Mouse (Mus musculus) heart, adult 2 months (tissue): ENCODE data around the gene Pard6b. TPM values are rescaled to one million over a fixed set of nuclear protein-coding genes. Genes with fewer than 3 reads are reported as not detected.
A peak's percentile ranks its signal among the peaks of the same experiment; 100 is the strongest.

Experiments used
- DNase-seq, 2 experiments: peaks; one replicate each; pipeline ENCODE4 v3.0.0; 2021
- H3K27ac ChIP-seq: fragments of 200-600 bp; 2 replicates; pipeline ENCODE4 v1.8.1; 2022
- H3K27me3 ChIP-seq: fragments of 200-500 bp; 2 replicates; pipeline ENCODE4 v1.6.1; 2012; ENCODE audit warnings: mild to moderate bottlenecking, low read length, inconsistent platforms, mixed read lengths; ENCODE audit not compliant: control insufficient read depth, insufficient read depth
- H3K36me3 ChIP-seq: fragments of 200-500 bp; 2 replicates; pipeline ENCODE4 v1.6.1; 2012; ENCODE audit warnings: low read length, inconsistent platforms; ENCODE audit not compliant: control insufficient read depth, insufficient read depth
- H3K4me1 ChIP-seq: fragments of 200-500 bp; 2 replicates; pipeline ENCODE4 v1.6.1; 2011; ENCODE audit warnings: low read length; ENCODE audit not compliant: control insufficient read depth, insufficient read depth
- H3K4me3 ChIP-seq: fragments of 200-600 bp; 2 replicates; pipeline ENCODE4 v1.8.1; 2022
- H3K79me2 ChIP-seq: fragments of 200-500 bp; replicated peaks from 2 replicates; pipeline ENCODE4 v1.6.1; 2012; ENCODE audit warnings: mild to moderate bottlenecking, inconsistent platforms, low read length, moderate library complexity, mixed read lengths; ENCODE audit not compliant: control insufficient read depth, insufficient read depth
- H3K9ac ChIP-seq: fragments of 200-500 bp; 2 replicates; pipeline ENCODE4 v1.6.1; 2012; ENCODE audit warnings: low read depth, mild to moderate bottlenecking, control low read depth, inconsistent platforms, low read length, mixed read lengths
- CTCF ChIP-seq: fragments of 200-600 bp; IDR thresholded peaks from 2 replicates; pipeline ENCODE4 v1.8.1; 2022; ENCODE audit warnings: antibody characterized with exemption, mild to moderate bottlenecking, moderate library complexity
- EP300 ChIP-seq: fragments of 200-500 bp; IDR thresholded peaks from 2 replicates; pipeline ENCODE4 v1.6.1; 2011; ENCODE audit warnings: low read depth, low read length, control low read depth; ENCODE audit not compliant: insufficient read depth
- POLR2A ChIP-seq: fragments of 200-500 bp; IDR thresholded peaks from 2 replicates; pipeline ENCODE4 v1.6.1; 2011; ENCODE audit warnings: mild to moderate bottlenecking, low read depth, low read length, control low read depth; ENCODE audit not compliant: insufficient read depth
- WGBS: fragments of 180-500 bp; shearing (Covaris S2); methylation state at CpG from one replicate; pipeline ENCODE4 v1.1.7; 2018; 5-methylcytosine and 5-hydroxymethylcytosine counted together
- intact Hi-C: fragments of 180-260 bp; cut with DNase I; formaldehyde crosslinking; loops from one replicate; pipeline ENCODE4 v1.15.1; 2025
- polyA plus RNA-seq: library from polyadenylated mRNA; depleted of rRNA; stranded (reverse); fragments of >200 nt; gene quantifications from 2 replicates; pipeline ENCODE4 v1.2.3, GENCODE M21; 2012
- total RNA-seq, 2 experiments: library from RNA; stranded (reverse); gene quantifications; 2 replicates each; pipeline ENCODE4 v1.2.3; 2021

Pard6b gene
- total and polyA plus RNA-seq, 3 experiments, result 2.0 to 2.4 (median 2.2) TPM

DNA sequence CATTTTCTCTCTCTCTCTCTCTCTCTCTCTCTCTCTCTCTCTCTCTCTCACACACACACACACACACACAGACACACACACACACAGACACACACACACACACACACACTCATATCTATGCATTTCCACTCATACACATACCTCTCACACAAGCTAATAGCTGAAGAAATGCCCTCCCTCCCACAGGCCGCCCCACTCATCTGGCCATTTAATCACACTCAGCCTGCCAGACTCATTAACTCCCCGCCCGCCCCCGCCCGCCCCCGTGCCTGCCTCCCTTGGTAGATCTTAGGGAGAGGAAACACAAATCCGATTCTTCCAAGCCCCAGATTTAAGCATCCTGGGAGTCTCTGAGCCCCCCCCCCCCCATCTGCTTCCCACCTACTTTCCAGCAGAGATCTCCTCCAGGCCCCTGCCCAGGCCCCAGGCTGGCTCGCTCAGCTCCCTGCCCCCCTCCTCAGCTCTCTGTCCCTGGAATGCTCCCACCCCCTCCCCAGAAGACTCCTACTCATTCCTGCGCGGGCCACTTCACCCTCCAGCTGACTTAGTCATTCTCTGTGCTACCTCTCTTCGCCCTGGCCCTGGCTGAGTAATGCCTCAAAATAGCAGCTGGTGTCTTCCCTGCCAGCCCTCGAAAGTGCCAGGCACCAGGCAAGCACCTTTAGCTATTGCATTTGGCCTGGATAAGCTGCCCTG lies 8.2 kb upstream of the Pard6b start:
- Histone ChIP-seq H3K9ac (no peak overlapping the region), H3K4me1 (peaks cover 1% of the 10 kb centered on the region; the same call in 1 of the 2 replicates), H3K36me3 (no peaks in the 10 kb centered on the region), H3K27ac (peak overlapping the region; percentile 33; the same call in 1 of the 2 replicates), H3K27me3 (no peaks in the 10 kb centered on the region), H3K79me2 (no peaks in the 10 kb centered on the region), H3K4me3 (no peak overlapping the region)
- peak; percentile 57 to 77 for DNase-seq
- WGBS, result 10% methylated on average over 11 of the region's 12 CpGs
- intact Hi-C loops, result no loop called here
- TF ChIP-seq CTCF (no peak), POLR2A (peak; percentile 29; the same call in 1 of the 2 replicates)

DNA sequence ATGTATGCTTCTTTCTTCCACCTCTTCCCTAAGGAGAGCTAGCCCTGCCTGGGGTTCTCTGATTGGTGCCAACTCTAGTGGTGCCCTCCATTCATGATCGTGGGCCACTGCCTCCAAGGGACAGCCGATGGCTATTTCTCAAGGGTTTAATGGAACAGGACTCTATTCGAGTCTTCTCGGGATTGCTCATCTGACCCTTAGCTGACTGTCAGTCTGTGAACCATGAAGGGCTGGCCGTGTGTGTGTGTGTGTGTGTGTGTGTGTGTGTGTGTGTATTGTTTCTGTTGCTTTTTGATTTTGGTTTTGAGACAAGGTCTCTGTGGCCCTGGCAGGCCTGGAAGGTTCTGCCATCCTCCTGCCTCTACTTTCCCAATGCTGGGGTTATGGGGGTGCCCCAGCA lies 7.1 kb upstream of the Pard6b start:
- H3K9ac ChIP-seq, result no peak overlapping the region
- intact Hi-C loops, result no loop called here
- no peak for DNase-seq
- H3K4me3 ChIP-seq, result no peak overlapping the region
- no peaks in the 10 kb centered on the region for H3K27me3 ChIP-seq
- 79% methylated on average over 5 of the region's 5 CpGs for WGBS
- H3K27ac ChIP-seq, result no peak overlapping the region
- H3K36me3 ChIP-seq, result no peaks in the 10 kb centered on the region
- peaks cover 1% of the 10 kb centered on the region; the same call in 1 of the 2 replicates for H3K4me1 ChIP-seq
- TF ChIP-seq POLR2A (no peak), EP300 (no peak), CTCF (no peak)
- no peaks in the 10 kb centered on the region for H3K79me2 ChIP-seq

DNA sequence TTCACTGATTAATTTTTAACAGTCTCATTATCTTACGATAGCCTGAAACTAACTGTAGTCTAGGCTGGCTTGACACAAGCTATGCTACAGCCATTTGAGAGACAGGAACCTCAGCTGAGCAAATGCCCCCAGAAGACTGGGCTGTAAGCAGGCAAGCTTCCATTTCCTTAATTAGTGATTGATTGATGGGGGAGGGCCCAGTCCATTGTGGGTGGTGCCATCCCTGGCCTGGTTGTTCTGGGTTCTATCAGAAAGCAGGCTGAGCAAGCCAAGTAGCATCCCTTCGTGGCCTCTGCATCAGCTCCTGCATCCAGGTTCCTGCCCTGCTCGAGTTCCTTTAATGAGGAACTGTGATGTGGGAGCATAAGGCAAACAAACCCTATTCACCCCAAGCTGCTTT lies 6.3 kb upstream of the Pard6b start:
- 68% methylated on average over 3 of the region's 3 CpGs for WGBS
- no peak overlapping the region for H3K4me3 ChIP-seq

DNA sequence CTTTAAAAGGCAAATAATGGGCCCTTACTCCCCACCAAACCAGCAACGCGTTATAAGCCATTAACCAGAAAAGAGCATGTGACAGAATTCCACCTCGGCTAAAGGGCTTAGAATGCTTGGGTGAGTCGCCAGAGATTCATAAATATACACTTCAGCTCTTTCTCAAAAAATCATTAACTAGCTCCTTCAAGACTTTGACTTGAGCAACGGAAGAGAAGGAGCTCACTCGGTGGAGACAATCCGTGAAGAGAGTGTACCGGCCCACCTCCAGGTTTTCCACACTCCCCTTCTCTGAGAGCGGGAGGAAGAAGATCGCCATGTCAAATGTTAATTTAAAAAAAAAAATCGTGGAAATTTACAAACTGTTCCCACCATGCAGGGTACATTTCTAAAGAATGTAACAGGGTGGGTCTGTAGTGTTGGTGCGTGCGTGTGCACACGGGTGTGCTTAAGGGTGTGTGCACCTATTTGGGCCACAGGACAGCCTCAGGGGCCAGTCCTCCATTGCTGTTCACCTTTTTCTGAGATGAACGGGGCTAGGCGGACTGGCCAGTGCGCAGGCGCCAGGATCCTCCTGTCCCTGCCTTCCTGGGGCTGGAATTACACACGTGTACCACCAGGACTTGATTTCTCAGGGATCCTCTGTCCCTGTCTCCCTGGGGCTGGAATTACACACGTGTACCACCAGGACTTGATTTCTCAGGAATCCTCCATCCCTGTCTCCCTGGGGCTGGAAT lies 3.8 kb upstream of the Pard6b start:
- no peak for DNase-seq
- no peak overlapping the region for H3K4me3 ChIP-seq
- H3K79me2 ChIP-seq, result no peaks in the 10 kb centered on the region
- intact Hi-C loops, result no loop called here
- peaks cover 1% of the 10 kb centered on the region; the same call in 1 of the 2 replicates for H3K4me1 ChIP-seq
- 72% methylated on average over 20 of the region's 20 CpGs for WGBS
- no peak overlapping the region for H3K9ac ChIP-seq
- H3K36me3 ChIP-seq, result no peaks in the 10 kb centered on the region
- peaks cover 3% of the 10 kb centered on the region; the same call in 1 of the 2 replicates for H3K27me3 ChIP-seq
- H3K27ac ChIP-seq, result no peak overlapping the region
- TF ChIP-seq EP300 (no peak), CTCF (no peak), POLR2A (no peak)

More for the DNA sequence above, 6.3 kb upstream of the Pard6b start:
- Histone ChIP-seq H3K36me3 (no peaks in the 10 kb centered on the region), H3K4me1 (peaks cover 1% of the 10 kb centered on the region; the same call in 1 of the 2 replicates), H3K27me3 (no peaks in the 10 kb centered on the region), H3K79me2 (no peaks in the 10 kb centered on the region), H3K27ac (no peak overlapping the region), H3K9ac (no peak overlapping the region)
- no peak for TF ChIP-seq CTCF
- no peak for TF ChIP-seq POLR2A
- intact Hi-C loops, result no loop called here
- no peak for DNase-seq

DNA sequence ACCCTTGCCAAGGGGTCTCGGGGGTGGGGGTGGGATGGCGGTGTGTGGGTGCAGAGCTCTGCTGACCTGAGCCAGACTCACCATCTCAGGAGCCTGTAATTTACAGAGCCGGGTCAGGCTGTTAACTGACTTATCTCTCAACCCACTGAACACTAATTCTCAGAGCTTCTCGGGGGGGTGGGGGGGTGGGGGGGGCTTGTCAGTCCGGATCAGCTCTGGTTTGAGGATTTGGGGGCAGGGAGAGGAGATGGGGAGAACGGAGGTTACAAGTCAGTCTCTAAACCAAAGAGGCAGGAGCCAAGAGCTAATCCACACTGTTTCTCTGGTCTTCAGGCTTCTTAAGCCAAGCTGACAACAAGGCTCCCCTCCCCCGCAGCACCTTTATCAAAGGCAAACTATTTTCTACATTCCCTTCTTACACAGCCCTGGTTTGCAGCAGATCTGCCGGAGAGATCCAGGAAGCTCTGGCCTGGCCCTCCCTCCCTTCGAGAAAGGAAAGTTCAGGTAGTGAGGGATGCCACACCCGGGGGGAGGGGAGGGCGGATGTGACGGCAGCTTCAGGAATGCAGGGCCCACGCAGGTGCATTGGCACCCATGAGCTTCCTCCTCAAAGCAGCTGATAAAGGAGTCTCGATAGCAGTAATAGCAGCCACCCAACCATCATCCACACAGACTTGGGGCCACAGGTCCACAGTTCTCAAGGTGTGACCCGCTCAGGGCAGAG lies 2.5 kb upstream of the Pard6b start:
- DNase-seq, result peak in 1 of 2 experiments; percentile 28
- Histone ChIP-seq H3K27ac (no peak overlapping the region), H3K36me3 (no peaks in the 10 kb centered on the region), H3K79me2 (no peaks in the 10 kb centered on the region), H3K4me3 (no peak overlapping the region), H3K4me1 (peaks cover under 1% of the 10 kb centered on the region; the same call in 1 of the 2 replicates), H3K9ac (no peak overlapping the region), H3K27me3 (peaks cover 3% of the 10 kb centered on the region; the same call in 1 of the 2 replicates)
- intact Hi-C loops, result no loop called here
- no peak for TF ChIP-seq CTCF
- TF ChIP-seq POLR2A, result no peak
- no peak for TF ChIP-seq EP300
- WGBS, result 29% methylated on average over 15 of the region's 15 CpGs
